Mouse (Mus musculus): ENCODE data around the gene Agap2. TPM values are rescaled to one million over a fixed set of nuclear protein-coding genes. Genes with fewer than 3 reads are reported as not detected.
A peak's percentile ranks its signal among the peaks of the same experiment; 100 is the strongest.
"Not testable (repeated sequence)": the region's sequence is repeated elsewhere in the genome, so short reads cannot be mapped to it uniquely, and the experiment has no call there.

Gene Agap2
- total RNA-seq, 2 experiments from 2014 or later: 18.8 to 26.3 TPM

- ATAC-seq (replicated peaks; ENCODE audit: poor library complexity, severe bottlenecking): no peak
These were observed 16.4 kb upstream of the Agap2 start for GRCm38 (mm10) chr10:127058708-127059107.

- no peak for ATAC-seq (replicated peaks; ENCODE audit: poor library complexity, severe bottlenecking)
These were observed 15.7 kb upstream of the Agap2 start for GRCm38 (mm10) chr10:127059174-127059967.

GRCm38 (mm10) chr10:127059968-127060916, 14.8 kb upstream of the Agap2 start, which contains the start of gene March9:
Gene March9, minus strand, starts transcription at chr10:127060184.
- ATAC-seq (replicated peaks; ENCODE audit: poor library complexity, severe bottlenecking): no peak

- no peak for ATAC-seq (replicated peaks; ENCODE audit: poor library complexity, severe bottlenecking)
These were observed 14.0 kb upstream of the Agap2 start for GRCm38 (mm10) chr10:127061085-127061484.

GRCm38 (mm10) chr10:127061513-127061912, 13.6 kb upstream of the Agap2 start:
- no peak for ATAC-seq (replicated peaks; ENCODE audit: poor library complexity, severe bottlenecking)

GRCm38 (mm10) chr10:127062101-127062500, 13.0 kb upstream of the Agap2 start:
- not testable (repeated sequence) for ATAC-seq (replicated peaks; ENCODE audit: poor library complexity, severe bottlenecking)

- peak; percentile 57 for ATAC-seq (replicated peaks; ENCODE audit: poor library complexity, severe bottlenecking)
These were observed 12.6 kb upstream of the Agap2 start for GRCm38 (mm10) chr10:127062503-127062902.

- ATAC-seq (replicated peaks; ENCODE audit: poor library complexity, severe bottlenecking): peak; percentile 69
These were observed 11.7 kb upstream of the Agap2 start, which contains the start of gene Cdk4 for GRCm38 (mm10) chr10:127063239-127063872. Gene Cdk4, plus strand, starts transcription at chr10:127063534.

GRCm38 (mm10) chr10:127063913-127064870, 10.9 kb upstream of the Agap2 start:
- ATAC-seq (replicated peaks; ENCODE audit: poor library complexity, severe bottlenecking): no peak

- no peak for ATAC-seq (replicated peaks; ENCODE audit: poor library complexity, severe bottlenecking)
These were observed 9.1 kb upstream of the Agap2 start for GRCm38 (mm10) chr10:127065981-127066380.

- ATAC-seq (replicated peaks; ENCODE audit: poor library complexity, severe bottlenecking): no peak
These were observed 8.5 kb upstream of the Agap2 start for GRCm38 (mm10) chr10:127066519-127067018.

GRCm38 (mm10) chr10:127068360-127069038, 6.6 kb upstream of the Agap2 start:
- ATAC-seq (replicated peaks; ENCODE audit: poor library complexity, severe bottlenecking): peak; percentile 41

GRCm38 (mm10) chr10:127069281-127070189, 5.5 kb upstream of the Agap2 start:
- ATAC-seq (replicated peaks; ENCODE audit: poor library complexity, severe bottlenecking): no peak

GRCm38 (mm10) chr10:127070190-127071121, 4.6 kb upstream of the Agap2 start, which contains the start of gene Tspan31:
Gene Tspan31, minus strand, starts transcription at chr10:127070264.
- peak; percentile 73 for ATAC-seq (replicated peaks; ENCODE audit: poor library complexity, severe bottlenecking)

GRCm38 (mm10) chr10:127071203-127071602, 3.9 kb upstream of the Agap2 start:
- ATAC-seq (replicated peaks; ENCODE audit: poor library complexity, severe bottlenecking): no peak

GRCm38 (mm10) chr10:127072270-127072669, 2.8 kb upstream of the Agap2 start:
- ATAC-seq (replicated peaks; ENCODE audit: poor library complexity, severe bottlenecking): not testable (repeated sequence)
